Mouse (Mus musculus) embryonic facial prominence, embryonic 12.5 days (tissue): ENCODE results near the gene Mettl24. TPM values are rescaled to one million over a fixed set of nuclear protein-coding genes. Genes with fewer than 3 reads are reported as not detected.
"Not testable (repeated sequence)": the region's sequence is repeated elsewhere in the genome, so short reads cannot be mapped to it uniquely, and the experiment has no call there.

Experiments
- ATAC-seq: fragments of 200-750 bp; cut with Nextera tagmentation; 2 replicates; pipeline ENCODE4 v1.8.0; 2017; ENCODE audit not compliant: insufficient number of reproducible peaks, insufficient read depth, low FRiP score, low TSS enrichment
- H3K27ac ChIP-seq: fragments of 300-500 bp; sonication (generic); 2 replicates; pipeline ENCODE4 v1.5.1; 2016; ENCODE audit warnings: mild to moderate bottlenecking
- H3K27me3 ChIP-seq: fragments of 300-500 bp; sonication (generic); 2 replicates; pipeline ENCODE4 v1.6.1; 2016; ENCODE audit warnings: mild to moderate bottlenecking, moderate library complexity
- H3K36me3 ChIP-seq: fragments of 300-500 bp; sonication (generic); 2 replicates; pipeline ENCODE4 v1.6.1; 2016; ENCODE audit warnings: mild to moderate bottlenecking
- H3K4me1 ChIP-seq: fragments of 300-500 bp; sonication (generic); 2 replicates; pipeline ENCODE4 v1.6.1; 2016
- H3K4me2 ChIP-seq: fragments of 300-500 bp; sonication (generic); replicated peaks from 2 replicates; pipeline ENCODE4 v1.6.1; 2016; ENCODE audit warnings: mild to moderate bottlenecking, moderate library complexity
- H3K4me3 ChIP-seq: fragments of 300-500 bp; sonication (generic); 2 replicates; pipeline ENCODE4 v1.5.1; 2016; ENCODE audit warnings: mild to moderate bottlenecking
- H3K9ac ChIP-seq: fragments of 300-500 bp; sonication (generic); 2 replicates; pipeline ENCODE4 v1.6.1; 2016; ENCODE audit warnings: mild to moderate bottlenecking, moderate library complexity
- H3K9me3 ChIP-seq: fragments of 300-500 bp; sonication (generic); 2 replicates; pipeline ENCODE4 v1.6.1; 2016; ENCODE audit warnings: mild to moderate bottlenecking, moderate library complexity
- WGBS: fragments of 180-500 bp; shearing (Covaris S2); methylation state at CpG from one replicate; pipeline ENCODE4 v1.1.7; 2016; 5-methylcytosine and 5-hydroxymethylcytosine counted together
- polyA plus RNA-seq: library from polyadenylated mRNA; unstranded; fragments of >200 nt; fragmentation: Nextera tagmentation; extraction: Ambion mirVana; gene quantifications from 2 replicates; pipeline ENCODE4 v1.2.1, GENCODE M21; 2016

Gene Mettl24
- polyA plus RNA-seq, 1 experiment from 2014 or later = 0.96 TPM

- Histone ChIP-seq H3K9ac (no peak overlapping the region), H3K36me3 (no peaks in the 10 kb centered on the region), H3K4me2 (no peak overlapping the region), H3K4me3 (no peak overlapping the region), H3K4me1 (no peaks in the 10 kb centered on the region), H3K9me3 (no peaks in the 10 kb centered on the region), H3K27ac (no peak overlapping the region), H3K27me3 (no peaks in the 10 kb centered on the region)
- no peak for ATAC-seq
- WGBS = 51% methylated on average over 4 of the region's 4 CpGs
Measured at GRCm38 (mm10) chr10:40772266-40772665, 89.2 kb downstream of the Mettl24 start.

DNA sequence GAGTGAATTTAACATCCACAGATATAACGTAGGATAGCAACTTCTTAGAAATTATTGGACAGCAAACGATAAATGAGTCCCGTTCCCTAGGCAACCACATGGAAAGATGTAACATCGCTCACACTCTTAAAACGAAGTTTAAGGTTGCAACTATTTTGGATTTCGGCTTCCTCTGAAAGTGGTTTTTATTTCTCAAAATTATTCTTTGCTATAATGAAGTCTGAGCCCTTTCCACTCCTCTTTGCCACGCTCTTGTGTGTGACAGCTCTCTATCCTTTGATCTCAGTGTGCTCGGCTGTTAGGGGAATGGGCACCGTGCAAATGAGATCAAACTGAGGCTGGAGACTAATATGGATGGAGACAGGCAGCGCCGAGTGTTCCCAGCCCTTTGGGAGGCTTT is 92.1 kb downstream of the Mettl24 start:
- Histone ChIP-seq H3K4me1 (no peaks in the 10 kb centered on the region), H3K27ac (no peak overlapping the region), H3K27me3 (no peaks in the 10 kb centered on the region), H3K4me3 (no peak overlapping the region), H3K4me2 (no peak overlapping the region), H3K9ac (no peak overlapping the region), H3K9me3 (no peaks in the 10 kb centered on the region), H3K36me3 (no peaks in the 10 kb centered on the region)
- WGBS = 52% methylated on average over 11 of the region's 11 CpGs
- ATAC-seq = no peak

DNA sequence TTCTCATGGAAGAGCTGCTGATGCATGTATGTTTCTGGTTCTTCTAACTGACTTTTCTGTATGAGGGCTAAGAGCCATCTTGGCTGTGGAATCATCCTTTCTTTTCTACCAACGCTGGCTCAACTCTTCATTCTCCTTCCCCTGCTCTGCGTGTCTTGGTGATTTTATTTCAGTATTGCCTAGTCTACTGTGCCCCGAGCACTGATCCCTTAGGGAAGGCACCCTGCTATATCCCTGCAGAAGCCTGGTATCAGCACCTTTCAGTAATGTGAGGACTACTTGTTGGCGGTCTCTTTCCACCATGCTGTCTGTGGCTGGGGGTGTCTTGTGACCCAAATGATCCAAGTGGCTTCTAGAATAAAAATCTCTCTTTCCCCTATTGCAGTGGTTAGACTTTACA is 92.6 kb downstream of the Mettl24 start:
- ATAC-seq = no peak
- no peak overlapping the region for H3K27ac ChIP-seq
- H3K27me3 ChIP-seq = no peaks in the 10 kb centered on the region
- no peaks in the 10 kb centered on the region for H3K9me3 ChIP-seq
- H3K4me2 ChIP-seq = no peak overlapping the region
- WGBS = 86% methylated on average over 4 of the region's 4 CpGs
- H3K4me3 ChIP-seq = no peak overlapping the region
- no peaks in the 10 kb centered on the region for H3K4me1 ChIP-seq
- H3K36me3 ChIP-seq = no peaks in the 10 kb centered on the region
- no peak overlapping the region for H3K9ac ChIP-seq

- no peak overlapping the region for H3K27ac ChIP-seq
Measured at GRCm38 (mm10) chr10:40777171-40777570, 94.1 kb downstream of the Mettl24 start.

DNA sequence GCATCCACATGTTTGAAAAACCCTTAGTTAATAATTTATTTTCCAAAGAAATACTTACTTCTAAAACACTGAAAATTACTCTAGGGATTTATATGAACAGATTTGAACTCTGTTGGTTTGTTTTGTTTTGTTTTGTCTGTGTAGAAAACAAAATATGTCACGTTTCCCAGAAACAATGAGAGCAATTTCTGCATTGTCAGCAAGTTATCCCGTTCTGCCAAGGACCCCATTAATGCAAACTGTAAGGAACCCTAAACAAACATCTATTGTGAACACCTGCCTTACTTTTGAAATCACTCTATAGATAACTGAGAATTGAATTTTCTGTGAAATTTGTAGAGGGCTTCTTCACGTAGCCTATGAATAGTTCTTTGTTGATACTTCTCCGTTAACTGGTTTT is 95.4 kb downstream of the Mettl24 start:
- H3K4me1 ChIP-seq = no peaks in the 10 kb centered on the region
- WGBS = 80% methylated on average over 4 of the region's 4 CpGs
- H3K4me2 ChIP-seq = no peak overlapping the region
- H3K27ac ChIP-seq = no peak overlapping the region
- H3K27me3 ChIP-seq = no peaks in the 10 kb centered on the region
- H3K36me3 ChIP-seq = no peaks in the 10 kb centered on the region
- no peaks in the 10 kb centered on the region for H3K9me3 ChIP-seq
- no peak overlapping the region for H3K9ac ChIP-seq
- no peak for ATAC-seq
- no peak overlapping the region for H3K4me3 ChIP-seq

More at GRCm38 (mm10) chr10:40777171-40777570, 94.1 kb downstream of the Mettl24 start:
- no peak for ATAC-seq
- no peak overlapping the region for H3K4me3 ChIP-seq
- H3K4me1 ChIP-seq = no peaks in the 10 kb centered on the region
- no peaks in the 10 kb centered on the region for H3K36me3 ChIP-seq
- no peaks in the 10 kb centered on the region for H3K27me3 ChIP-seq
- no peaks in the 10 kb centered on the region for H3K9me3 ChIP-seq
- H3K9ac ChIP-seq = no peak overlapping the region
- WGBS = 14% methylated on average over 2 of the region's 2 CpGs
- no peak overlapping the region for H3K4me2 ChIP-seq

- H3K9ac ChIP-seq = no peak overlapping the region
- H3K27me3 ChIP-seq = no peaks in the 10 kb centered on the region
- H3K9me3 ChIP-seq = no peaks in the 10 kb centered on the region
- no peak overlapping the region for H3K27ac ChIP-seq
- WGBS = 79% methylated on average over 3 of the region's 3 CpGs
- no peak overlapping the region for H3K4me2 ChIP-seq
- H3K4me3 ChIP-seq = no peak overlapping the region
- no peak for ATAC-seq
- no peaks in the 10 kb centered on the region for H3K4me1 ChIP-seq
- no peaks in the 10 kb centered on the region for H3K36me3 ChIP-seq
Measured at GRCm38 (mm10) chr10:40790406-40790805, 107.3 kb downstream of the Mettl24 start.

GRCm38 (mm10) chr10:40792115-40792514 is 109.0 kb downstream of the Mettl24 start:
- Histone ChIP-seq H3K36me3 (no peaks in the 10 kb centered on the region), H3K4me3 (no peak overlapping the region), H3K4me2 (no peak overlapping the region), H3K27me3 (no peaks in the 10 kb centered on the region), H3K4me1 (no peaks in the 10 kb centered on the region), H3K9ac (no peak overlapping the region), H3K9me3 (no peaks in the 10 kb centered on the region), H3K27ac (no peak overlapping the region)
- 86% methylated on average over 3 of the region's 3 CpGs for WGBS
- ATAC-seq = no peak

- Histone ChIP-seq H3K27me3 (no peaks in the 10 kb centered on the region), H3K4me3 (no peak overlapping the region), H3K36me3 (no peaks in the 10 kb centered on the region), H3K4me1 (no peaks in the 10 kb centered on the region), H3K4me2 (no peak overlapping the region), H3K9me3 (no peaks in the 10 kb centered on the region), H3K9ac (no peak overlapping the region), H3K27ac (no peak overlapping the region)
- ATAC-seq = no peak
- WGBS = 80% methylated on average over 1 of the region's 1 CpGs
Measured at GRCm38 (mm10) chr10:40805221-40805620, 122.1 kb downstream of the Mettl24 start.

GRCm38 (mm10) chr10:40806221-40806620 is 123.1 kb downstream of the Mettl24 start:
- Histone ChIP-seq H3K4me3 (no peak overlapping the region), H3K9me3 (no peaks in the 10 kb centered on the region), H3K36me3 (no peaks in the 10 kb centered on the region), H3K27ac (no peak overlapping the region), H3K27me3 (peaks cover 3% of the 10 kb centered on the region; the same call in 1 of the 2 replicates), H3K9ac (no peak overlapping the region), H3K4me1 (no peaks in the 10 kb centered on the region), H3K4me2 (no peak overlapping the region)
- no peak for ATAC-seq
- WGBS = 77% methylated on average over 4 of the region's 4 CpGs

GRCm38 (mm10) chr10:40809411-40809910 is 126.4 kb downstream of the Mettl24 start:
- H3K27ac ChIP-seq, H3K36me3 ChIP-seq, H3K9ac ChIP-seq, H3K4me2 ChIP-seq, ATAC-seq, H3K9me3 ChIP-seq, H3K4me1 ChIP-seq, H3K27me3 ChIP-seq, H3K4me3 ChIP-seq: not testable (repeated sequence)
- 27% methylated on average over 5 of the region's 5 CpGs for WGBS

DNA sequence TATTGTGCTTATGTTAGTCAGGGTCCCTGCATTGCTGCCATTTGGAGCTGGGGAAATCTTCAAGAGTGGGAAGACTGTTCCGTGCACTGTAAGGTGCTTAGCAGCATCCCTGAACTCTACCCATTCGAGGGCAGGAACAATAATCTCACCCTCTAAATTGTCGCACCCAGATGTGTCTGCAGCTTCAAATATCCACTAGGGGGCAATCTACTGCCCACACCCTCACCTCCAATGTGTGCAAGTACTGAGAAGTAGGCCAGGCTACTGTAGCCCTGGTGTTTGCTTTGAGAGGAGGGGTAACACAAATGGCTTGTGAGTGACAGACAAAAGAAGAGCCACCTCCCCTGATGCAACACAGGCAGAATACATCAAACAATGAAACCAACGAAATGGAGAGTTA is 130.5 kb downstream of the Mettl24 start:
- no peaks in the 10 kb centered on the region for H3K36me3 ChIP-seq
- no peaks in the 10 kb centered on the region for H3K9me3 ChIP-seq
- no peak overlapping the region for H3K9ac ChIP-seq
- H3K4me3 ChIP-seq = no peak overlapping the region
- H3K27me3 ChIP-seq = peaks cover 3% of the 10 kb centered on the region; the same call in 1 of the 2 replicates
- ATAC-seq = no peak
- no peak overlapping the region for H3K27ac ChIP-seq
- no peaks in the 10 kb centered on the region for H3K4me1 ChIP-seq
- 70% methylated on average over 4 of the region's 4 CpGs for WGBS
- no peak overlapping the region for H3K4me2 ChIP-seq

- ATAC-seq = no peak
- Histone ChIP-seq H3K4me2 (no peak overlapping the region), H3K9me3 (no peaks in the 10 kb centered on the region), H3K27me3 (no peaks in the 10 kb centered on the region), H3K36me3 (no peaks in the 10 kb centered on the region), H3K9ac (no peak overlapping the region), H3K27ac (no peak overlapping the region), H3K4me1 (no peaks in the 10 kb centered on the region), H3K4me3 (no peak overlapping the region)
- WGBS = 59% methylated on average over 6 of the region's 6 CpGs
Measured at GRCm38 (mm10) chr10:40816471-40816870, 133.4 kb downstream of the Mettl24 start.

DNA sequence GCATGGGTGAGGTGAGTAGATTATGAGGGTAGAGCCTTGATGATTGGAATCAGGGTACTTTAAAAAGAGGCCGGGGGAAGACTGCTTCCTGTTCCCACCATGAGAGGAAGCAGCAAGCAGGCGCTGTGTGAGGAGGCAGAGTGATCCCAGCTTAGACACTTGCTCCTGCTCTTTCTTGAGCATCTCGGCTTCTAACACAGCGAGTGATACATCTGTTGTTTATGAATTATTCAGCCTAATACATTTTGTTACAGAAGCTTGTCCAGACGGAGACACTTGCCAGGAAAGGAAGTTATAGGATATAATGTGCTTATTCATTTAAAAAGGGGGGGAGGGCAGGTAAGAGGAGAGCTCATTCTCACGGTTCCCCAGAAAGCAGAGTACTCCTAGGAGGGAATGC is 142.9 kb downstream of the Mettl24 start:
- ATAC-seq = no peak
- Histone ChIP-seq H3K27me3 (no peaks in the 10 kb centered on the region), H3K27ac (no peak overlapping the region), H3K9ac (no peak overlapping the region), H3K9me3 (no peaks in the 10 kb centered on the region), H3K4me2 (no peak overlapping the region), H3K4me1 (no peaks in the 10 kb centered on the region), H3K4me3 (no peak overlapping the region), H3K36me3 (peaks cover 14% of the 10 kb centered on the region; the same call in 1 of the 2 replicates)
- WGBS = 68% methylated on average over 6 of the region's 6 CpGs
